10 mouse cellular contexts compared by ENCODE assay signal in the genomic region with DNA sequence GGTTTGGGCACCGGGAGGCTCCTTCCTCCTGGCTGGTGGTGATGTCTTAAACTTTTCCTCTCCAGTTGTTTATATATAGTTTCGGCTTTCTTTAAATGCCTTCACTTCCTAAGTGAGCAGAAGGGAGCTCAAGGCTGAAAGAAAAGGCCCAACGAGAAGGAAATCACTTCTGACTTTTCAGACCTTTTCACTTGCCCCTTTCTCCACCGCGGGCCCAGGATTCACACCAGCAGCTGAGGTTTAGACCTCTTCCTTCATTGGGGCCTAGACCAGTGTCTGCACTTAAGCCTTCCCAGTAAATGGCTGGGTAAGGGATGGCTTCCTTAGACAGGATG. TPM values are rescaled to one million over a fixed set of nuclear protein-coding genes. Genes with fewer than 3 reads are reported as not detected.
DNase-seq lines count a peak whose midpoint lies in the region; ATAC-seq and TF ChIP-seq lines count a peak whose summit lies in the region.
"Had no signal": no experiment of that assay in that cellular context is flagged by ENCODE, and none has a peak within 500 bp of the region (broad histone marks: within the 10 kb centered on the region; RNA-seq: fewer than 3 reads in every experiment).

No protein-coding gene starts in this region.

- H3K27ac ChIP-seq in heart, embryonic 11.5 days (ENCODE audit: low read depth, low read length), result no peak overlapping the region
- H3K27ac ChIP-seq in forebrain, embryonic 14.5 days (ENCODE audit: low read depth, low read length), result peak overlapping the region; percentile 100
- H3K27ac ChIP-seq in limb, embryonic 15.5 days, result no peak overlapping the region

- no peaks in the 10 kb centered on the region for H3K36me3 ChIP-seq in heart, embryonic 11.5 days (ENCODE audit: control insufficient read depth, insufficient read depth, low read length)
- H3K36me3 ChIP-seq in E14TG2a.4 (ENCODE audit: insufficient read depth, low read length), result no peaks in the 10 kb centered on the region
- H3K36me3 ChIP-seq in forebrain, embryonic 14.5 days (ENCODE audit: control insufficient read depth, insufficient read depth, low read length), result peaks cover 15% of the 10 kb centered on the region; the same call in 1 of the 2 replicates
- no peaks in the 10 kb centered on the region for H3K36me3 ChIP-seq in limb, embryonic 15.5 days

- 3% methylated on average over 5 of the region's 5 CpGs for WGBS in heart, embryonic 11.5 days (ENCODE audit: insufficient replicate concordance)
- 0% methylated on average over 5 of the region's 5 CpGs for WGBS in forebrain, embryonic 14.5 days
- 0% methylated on average over 5 of the region's 5 CpGs for WGBS in limb, embryonic 15.5 days

- DNase-seq in heart, postnatal 4 days, result no peak
- peak; percentile 62 for DNase-seq in forebrain, embryonic 14.5 days (ENCODE audit: low spot score)
- DNase-seq in ovary, adult 18-20 months (ENCODE audit: low spot score), result no peak
- no peak for DNase-seq in ovary, postnatal 14 days (ENCODE audit: low spot score)
- DNase-seq in kidney, postnatal 14 days, result no peak
- DNase-seq: adrenal gland, adult 8-10 months had no signal

- no peaks in the 10 kb centered on the region for H3K9me3 ChIP-seq in heart, embryonic 11.5 days (replicated peaks; ENCODE audit: control insufficient read depth, low read length)
- H3K9me3 ChIP-seq in E14TG2a.4 (ENCODE audit: low read length), result no peaks in the 10 kb centered on the region
- H3K9me3 ChIP-seq in forebrain, embryonic 14.5 days (replicated peaks; ENCODE audit: control insufficient read depth, low read length), result no peaks in the 10 kb centered on the region
- no peaks in the 10 kb centered on the region for H3K9me3 ChIP-seq in limb, embryonic 15.5 days

- no peak for ATAC-seq in heart, embryonic 11.5 days (replicated peaks; ENCODE audit: insufficient number of reproducible peaks, low FRiP score, low TSS enrichment)
- no peak for ATAC-seq in forebrain, embryonic 14.5 days
- no peak for ATAC-seq in limb, embryonic 15.5 days (ENCODE audit: insufficient number of reproducible peaks, low FRiP score, low TSS enrichment, low read depth)

- peaks cover 55% of the 10 kb centered on the region for H3K27me3 ChIP-seq in heart, embryonic 11.5 days (ENCODE audit: control insufficient read depth, insufficient read depth, low read length)
- H3K27me3 ChIP-seq in E14TG2a.4 (ENCODE audit: insufficient read depth, low read length), result peaks cover 49% of the 10 kb centered on the region
- H3K27me3 ChIP-seq in forebrain, embryonic 14.5 days (replicated peaks; ENCODE audit: control insufficient read depth, insufficient read depth, low read length), result no peaks in the 10 kb centered on the region
- H3K27me3 ChIP-seq in limb, embryonic 15.5 days, result peaks cover 61% of the 10 kb centered on the region

- peaks cover 4% of the 10 kb centered on the region; the same call in 1 of the 2 replicates for H3K4me1 ChIP-seq in heart, embryonic 11.5 days (ENCODE audit: control insufficient read depth, insufficient read depth, low read length)
- H3K4me1 ChIP-seq in E14TG2a.4 (replicated peaks; ENCODE audit: low read depth, low read length), result peaks cover 9% of the 10 kb centered on the region; the same call in 1 of the 2 replicates
- H3K4me1 ChIP-seq in forebrain, embryonic 14.5 days (ENCODE audit: control insufficient read depth, insufficient read depth, low read length), result peaks cover 18% of the 10 kb centered on the region
- peaks cover 8% of the 10 kb centered on the region for H3K4me1 ChIP-seq in limb, embryonic 15.5 days

- peak overlapping the region; percentile 84 for H3K4me2 ChIP-seq in heart, embryonic 11.5 days
- H3K4me2 ChIP-seq in forebrain, embryonic 14.5 days (ENCODE audit: low read length), result peak overlapping the region; percentile 84
- peak overlapping the region; percentile 91 for H3K4me2 ChIP-seq in limb, embryonic 15.5 days

- H3K9ac ChIP-seq in heart, embryonic 11.5 days (ENCODE audit: low read depth, low read length), result 0 out of 2 replicates have a peak overlapping the region, but pooled peaks have one; percentile 16
- H3K9ac ChIP-seq in forebrain, embryonic 14.5 days (ENCODE audit: low read length), result peak overlapping the region; percentile 99
- H3K9ac ChIP-seq in limb, embryonic 15.5 days, result no peak overlapping the region

- no peak for TF ChIP-seq CTCF in E14TG2a.4 (conservative IDR thresholded peaks at IDR 0.05; ENCODE audit: low read length)

- H3K4me3 ChIP-seq in heart, embryonic 11.5 days (ENCODE audit: low read depth, low read length), result peak overlapping the region; percentile 41
- peak overlapping the region; percentile 81 for H3K4me3 ChIP-seq in E14TG2a.4 (replicated peaks; ENCODE audit: low read length)
- H3K4me3 ChIP-seq in forebrain, embryonic 14.5 days (ENCODE audit: low read depth, low read length), result peak overlapping the region; percentile 55
- peak overlapping the region; percentile 43 for H3K4me3 ChIP-seq in limb, embryonic 15.5 days

RNA-seq across cellular contexts. Expression of a gene that starts 16.8 kb away (rescaled TPM):
- not detected in 2 replicates for polyA plus RNA-seq in heart, embryonic 11.5 days (2014; fragmentation: Nextera tagmentation; extraction: Ambion mirVana)
- not detected for total RNA-seq in heart, postnatal 4 days (2021)
- polyA plus RNA-seq in forebrain, embryonic 14.5 days (2014; fragmentation: Nextera tagmentation; extraction: Ambion mirVana), result 2.2 and 3.6 TPM in 2 replicates
- polyA plus RNA-seq in limb, embryonic 15.5 days (2015; fragmentation: Nextera tagmentation; extraction: Ambion mirVana), result not detected in 2 replicates
- total RNA-seq: adrenal gland, adult 8-10 months had no signal
- polyA plus RNA-seq: C2C12 had no signal

RNA-seq across cellular contexts. Expression of a gene that starts 19.3 kb away (rescaled TPM):
- polyA plus RNA-seq in heart, embryonic 11.5 days (2014; fragmentation: Nextera tagmentation; extraction: Ambion mirVana), result 1.5 TPM in 2 replicates
- under 1 TPM in 1 of 2 experiments, not detected in 1; 0.12 TPM for total RNA-seq in heart, postnatal 4 days (2021)
- polyA plus RNA-seq in forebrain, embryonic 14.5 days (2014; fragmentation: Nextera tagmentation; extraction: Ambion mirVana), result 72.6 and 77.7 TPM in 2 replicates
- not detected in 2 replicates for polyA plus RNA-seq in limb, embryonic 15.5 days (2015; fragmentation: Nextera tagmentation; extraction: Ambion mirVana)
- total RNA-seq: adrenal gland, adult 8-10 months had no signal
- polyA plus RNA-seq: C2C12 had no signal

Comparison
In these comparisons a context has a peak if more than half of its experiments do, and no peak if none do; other contexts are left out.
1. RNA of a gene that starts 19.3 kb away (polyA plus RNA-seq): 72.6 to 77.7 TPM in forebrain, embryonic 14.5 days; 1.5 TPM in heart, embryonic 11.5 days and not detected in limb, embryonic 15.5 days; every median in the first group is over 10 times any median in the second.
2. Peak in every context shown above with its lines, with median percentiles within 50 percentile points of each other: H3K4me2 ChIP-seq and H3K4me3 ChIP-seq.